ENCODE assay signal across 15 mouse cellular contexts in the genomic region with DNA sequence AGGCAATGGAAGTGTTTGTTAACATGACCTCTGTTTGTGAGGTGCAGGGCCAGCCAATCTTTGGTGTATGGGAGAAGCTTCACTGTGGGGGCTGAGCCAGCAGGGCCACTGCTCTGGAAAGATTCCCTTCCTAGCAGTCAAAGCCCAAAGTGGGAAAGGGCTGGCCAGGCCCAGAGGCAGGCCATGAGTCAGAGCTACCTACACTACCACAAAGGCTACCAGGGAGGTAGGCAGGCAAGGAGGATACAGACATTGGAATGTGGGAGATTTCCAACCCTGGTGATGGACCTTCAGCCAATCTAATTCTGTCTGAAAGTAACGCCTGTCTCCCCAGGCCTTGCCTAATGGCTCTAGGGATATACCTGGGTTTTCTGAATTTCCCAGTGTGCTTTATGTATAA.
"Had no signal": no experiment of that assay in that cellular context is flagged by ENCODE, and none has a peak within 500 bp of the region (broad histone marks: within the 10 kb centered on the region; RNA-seq: fewer than 3 reads in every experiment).

No protein-coding gene starts in this region.

- H3K9me3 ChIP-seq: neural tube, embryonic 15.5 days; stomach, embryonic 15.5 days had no signal

- DNase-seq: retina, postnatal 1 day; right cerebral cortex, adult 18-20 months; right cerebral cortex, postnatal 14 days; right cerebral cortex, postnatal 25 days; right cerebral cortex, postnatal 4 days; spleen, adult 18-20 months; thymus, adult 18-20 months; thymus, adult 2 months; thymus, postnatal 14 days; thymus, postnatal 25 days; thymus, postnatal 36 days; thymus, postnatal 4 days had no signal

- H3K4me2 ChIP-seq: neural tube, embryonic 15.5 days; stomach, embryonic 15.5 days had no signal

- H3K4me1 ChIP-seq: stomach, embryonic 15.5 days had no signal

- H3K27me3 ChIP-seq: neural tube, embryonic 15.5 days; stomach, embryonic 15.5 days had no signal

- H3K9ac ChIP-seq: neural tube, embryonic 15.5 days; stomach, embryonic 15.5 days had no signal

- H3K4me3 ChIP-seq: neural tube, embryonic 15.5 days; stomach, embryonic 15.5 days had no signal

- H3K27ac ChIP-seq: neural tube, embryonic 15.5 days; stomach, embryonic 15.5 days; stomach, postnatal 0 days had no signal
